Mouse (Mus musculus) heart, adult 2 months (tissue): ENCODE data around the gene Clint1.

ENCODE experiments used
- CTCF ChIP-seq: fragments of 200-600 bp; IDR thresholded peaks from 2 replicates; pipeline ENCODE4 v1.8.1; 2022; ENCODE audit warnings: antibody characterized with exemption, mild to moderate bottlenecking, moderate library complexity
- POLR2A ChIP-seq: fragments of 200-500 bp; IDR thresholded peaks from 2 replicates; pipeline ENCODE4 v1.6.1; 2011; ENCODE audit warnings: mild to moderate bottlenecking, low read depth, low read length, control low read depth; ENCODE audit not compliant: insufficient read depth

- TF ChIP-seq POLR2A (no peak), CTCF (no peak)
Observed at GRCm38 (mm10) chr11:45932771-45933170, 80.9 kb downstream of the Clint1 start.
